Mouse (Mus musculus) lung, adult 2 months (tissue): ENCODE results near the gene Gap43.

Experiments used
- CTCF ChIP-seq: fragments of 200-500 bp; IDR thresholded peaks from 2 replicates; pipeline ENCODE4 v1.5.1; 2011; ENCODE audit warnings: mild to moderate bottlenecking, low read length, control low read depth; ENCODE audit not compliant: insufficient read depth
- POLR2A ChIP-seq: fragments of 200-500 bp; IDR thresholded peaks from 2 replicates; pipeline ENCODE4 v1.6.1; 2011; ENCODE audit warnings: low read depth, mild to moderate bottlenecking, control low read depth, low read length, borderline replicate concordance; ENCODE audit errors: extremely low read depth

- no peak for TF ChIP-seq CTCF
- TF ChIP-seq POLR2A = no peak
Measured at GRCm38 (mm10) chr16:42305934-42306701, 34.3 kb downstream of the Gap43 start.
